Mouse (Mus musculus) MEL (cell line): ENCODE measurements around the gene Cat. TPM values are rescaled to one million over a fixed set of nuclear protein-coding genes. Genes with fewer than 3 reads are reported as not detected.

ENCODE experiments used
- DNase-seq: peaks from one replicate; pipeline ENCODE4 v3.0.0; 2011; ENCODE audit warnings: low read depth, low spot score
- H3K27ac ChIP-seq: 2 replicates; pipeline ENCODE4 v1.5.1; 2012; ENCODE audit warnings: low read depth, mild to moderate bottlenecking, control low read depth, low read length, moderate library complexity; ENCODE audit not compliant: control insufficient read depth
- H3K27me3 ChIP-seq, 2 experiments: fragments of 150-350 bp in 1 of 2; sonication (generic) in 1 of 2; 2 replicates each; pipeline ENCODE4 v1.6.1; 2012; ENCODE audit warnings: low read length in 2 of 2, mild to moderate bottlenecking in 2 of 2, improper control_type of control experiment in 1 of 2, moderate library complexity in 1 of 2; ENCODE audit not compliant: insufficient read depth in 2 of 2, control insufficient read depth in 1 of 2
- H3K36me3 ChIP-seq, 2 experiments: 2 replicates each; pipeline ENCODE4 v1.6.1; 2012 to 2014; ENCODE audit warnings: low read length in 2 of 2, improper control_type of control experiment in 1 of 2, inconsistent platforms in 1 of 2, mild to moderate bottlenecking in 1 of 2; ENCODE audit not compliant: insufficient read depth in 2 of 2, control insufficient read depth in 1 of 2
- H3K4me1 ChIP-seq, 2 experiments: fragments of 150-350 bp in 1 of 2; sonication (generic) in 1 of 2; 2 replicates each; pipeline ENCODE4 v1.6.1; 2012; ENCODE audit warnings: low read length in 2 of 2, improper control_type of control experiment in 1 of 2, mild to moderate bottlenecking in 1 of 2; ENCODE audit not compliant: insufficient read depth in 2 of 2, control insufficient read depth in 1 of 2
- H3K4me3 ChIP-seq, 2 experiments: fragments of 150-350 bp in 1 of 2; sonication (generic) in 1 of 2; 2 replicates each; pipeline ENCODE4 v1.5.1; 2012; ENCODE audit warnings: low read depth in 2 of 2, low read length in 2 of 2, mild to moderate bottlenecking in 2 of 2, moderate library complexity in 2 of 2, control low read depth in 1 of 2, improper control_type of control experiment in 1 of 2; ENCODE audit not compliant: control insufficient read depth in 1 of 2, insufficient read depth in 1 of 2
- H3K79me2 ChIP-seq: 2 replicates; pipeline ENCODE4 v1.6.1; 2012; ENCODE audit warnings: mild to moderate bottlenecking, low read length, moderate library complexity; ENCODE audit not compliant: control insufficient read depth, poor library complexity, insufficient read depth
- H3K9ac ChIP-seq: 2 replicates; pipeline ENCODE4 v1.6.1; 2012; ENCODE audit warnings: low read depth, mild to moderate bottlenecking, control low read depth, low read length, moderate library complexity; ENCODE audit not compliant: control insufficient read depth, poor library complexity, severe bottlenecking
- H3K9me3 ChIP-seq: fragments of 150-350 bp; sonication (generic); replicated peaks from 2 replicates; pipeline ENCODE4 v1.6.1; 2012; ENCODE audit warnings: mild to moderate bottlenecking, low read length, improper control_type of control experiment, moderate library complexity; ENCODE audit not compliant: insufficient read depth
- BHLHE40 ChIP-seq: IDR thresholded peaks from 2 replicates; pipeline ENCODE4 v1.6.1; 2012; ENCODE audit warnings: low read depth, mild to moderate bottlenecking, inconsistent platforms, low read length, improper control_type of control experiment, borderline replicate concordance
- CHD1 ChIP-seq: IDR thresholded peaks from 2 replicates; pipeline ENCODE4 v1.6.1; 2012; ENCODE audit warnings: low read depth, mild to moderate bottlenecking, inconsistent platforms, low read length, improper control_type of control experiment
- CTCF ChIP-seq, 3 experiments: IDR thresholded peaks in 2 of 3; conservative IDR thresholded peaks in 1 of 3; 2 replicates each; pipeline ENCODE4 v1.5.1; 2011 to 2012; ENCODE audit warnings: low read length in 3 of 3, low read depth in 2 of 3, mild to moderate bottlenecking in 2 of 3, improper control_type of control experiment in 1 of 3, inconsistent platforms in 1 of 3, mixed read lengths in 1 of 3, moderate library complexity in 1 of 3; ENCODE audit not compliant: control insufficient read depth in 1 of 3, insufficient read depth in 1 of 3, poor library complexity in 1 of 3, severe bottlenecking in 1 of 3
- ELF1 ChIP-seq: IDR thresholded peaks from 2 replicates; pipeline ENCODE4 v1.6.1; 2014; ENCODE audit warnings: low read depth, mild to moderate bottlenecking, inconsistent platforms, low read length, improper control_type of control experiment, moderate library complexity
- EP300 ChIP-seq, 2 experiments: IDR thresholded peaks; 2 replicates each; pipeline ENCODE4 v1.6.1; 2011; ENCODE audit warnings: improper control_type of control experiment in 2 of 2, low read length in 2 of 2, low read depth in 1 of 2, mild to moderate bottlenecking in 1 of 2
- HCFC1 ChIP-seq: IDR thresholded peaks from 2 replicates; pipeline ENCODE4 v1.6.1; 2012; ENCODE audit warnings: low read depth, mild to moderate bottlenecking, inconsistent platforms, low read length, improper control_type of control experiment, moderate library complexity
- JUND ChIP-seq: IDR thresholded peaks from 2 replicates; pipeline ENCODE4 v1.6.1; 2011; ENCODE audit warnings: low read depth, mild to moderate bottlenecking, improper control_type of control experiment, low read length
- KAT2A ChIP-seq: conservative IDR thresholded peaks from 2 replicates; pipeline ENCODE4 v1.6.1; 2012; ENCODE audit warnings: low read depth, low read length, improper control_type of control experiment, inconsistent platforms
- MAFK ChIP-seq: IDR thresholded peaks from 2 replicates; pipeline ENCODE4 v1.6.1; 2011; ENCODE audit warnings: low read depth, mild to moderate bottlenecking, low read length, improper control_type of control experiment, borderline replicate concordance
- MEF2A ChIP-seq: IDR thresholded peaks from 2 replicates; pipeline ENCODE4 v1.6.1; 2014; ENCODE audit warnings: low read depth, mild to moderate bottlenecking, inconsistent platforms, low read length, improper control_type of control experiment; ENCODE audit not compliant: poor library complexity, insufficient replicate concordance, severe bottlenecking; ENCODE audit errors: extremely low read depth
- MXI1 ChIP-seq: IDR thresholded peaks from 2 replicates; pipeline ENCODE4 v1.6.1; 2011; ENCODE audit warnings: mild to moderate bottlenecking, low read depth, low read length, improper control_type of control experiment
- NELFE ChIP-seq: IDR thresholded peaks from 2 replicates; pipeline ENCODE4 v1.6.1; 2011; ENCODE audit warnings: low read depth, low read length, improper control_type of control experiment
- POLR2AphosphoS2 ChIP-seq: IDR thresholded peaks from 2 replicates; pipeline ENCODE4 v1.6.1; 2011; ENCODE audit warnings: low read length, improper control_type of control experiment
- POLR2AphosphoS5 ChIP-seq: IDR thresholded peaks from 2 replicates; pipeline ENCODE4 v1.6.1; 2012; ENCODE audit warnings: low read depth, borderline replicate concordance, mild to moderate bottlenecking, inconsistent platforms, low read length, moderate library complexity, mixed read lengths
- RAD21 ChIP-seq: IDR thresholded peaks from 2 replicates; pipeline ENCODE4 v1.6.1; 2011; ENCODE audit warnings: mild to moderate bottlenecking, low read depth, low read length, improper control_type of control experiment
- RCOR1 ChIP-seq: IDR thresholded peaks from 2 replicates; pipeline ENCODE4 v1.6.1; 2012; ENCODE audit warnings: low read depth, mild to moderate bottlenecking, inconsistent platforms, low read length, improper control_type of control experiment
- TAL1 ChIP-seq: IDR thresholded peaks from 2 replicates; pipeline ENCODE4 v1.6.1; 2012; ENCODE audit warnings: mild to moderate bottlenecking, inconsistent platforms, low read length, moderate library complexity, mixed read lengths
- USF1 ChIP-seq: IDR thresholded peaks from 2 replicates; pipeline ENCODE4 v1.6.1; 2014; ENCODE audit warnings: low read depth, mild to moderate bottlenecking, inconsistent platforms, low read length, improper control_type of control experiment, moderate library complexity
- USF2 ChIP-seq, 2 experiments: IDR thresholded peaks; 2 replicates each; pipeline ENCODE4 v1.6.1; 2011 to 2012; ENCODE audit warnings: improper control_type of control experiment in 2 of 2, low read length in 2 of 2, borderline replicate concordance in 1 of 2, inconsistent platforms in 1 of 2, low read depth in 1 of 2, mild to moderate bottlenecking in 1 of 2; ENCODE audit not compliant: insufficient read depth in 1 of 2
- ZMIZ1 ChIP-seq: IDR thresholded peaks from 2 replicates; pipeline ENCODE4 v1.6.1; 2012; ENCODE audit warnings: low read depth, mild to moderate bottlenecking, inconsistent platforms, low read length, improper control_type of control experiment, moderate library complexity
- polyA plus RNA-seq, 2 experiments: library from polyadenylated mRNA; stranded (reverse) in 1 of 2; unstranded in 1 of 2; fragments of >175 nt in 1 of 2; fragments of >200 nt in 1 of 2; gene quantifications; 2 replicates each; pipeline versions ENCODE4 v1.2.1 to v1.2.4; 2012; ENCODE audit warnings: low replicate concordance in 2 of 2, low read depth in 1 of 2; ENCODE audit not compliant: insufficient read length in 2 of 2, insufficient read depth in 1 of 2, missing spikeins in 1 of 2
- total RNA-seq: library from RNA; depleted of rRNA; stranded (reverse); fragments of 300-350 nt; gene quantifications from 2 replicates; pipeline ENCODE4 v1.2.3, GENCODE M21; 2012

The Cat gene
- total and polyA plus RNA-seq, 3 experiments: 36.4 to 82.0 (median 74.3) TPM

- no peak for TF ChIP-seq USF1
- TF ChIP-seq MEF2A: no peak
- TF ChIP-seq BHLHE40: no peak
- TF ChIP-seq JUND: no peak
- no peak for TF ChIP-seq RAD21
- no peak for TF ChIP-seq RCOR1
- TF ChIP-seq TAL1: no peak
- TF ChIP-seq MAFK: no peak
- no peak for TF ChIP-seq POLR2AphosphoS2
- no peak for TF ChIP-seq CHD1
- TF ChIP-seq POLR2AphosphoS5: no peak
- TF ChIP-seq KAT2A: no peak
- no peak for TF ChIP-seq MXI1
- no peak for TF ChIP-seq CTCF (IDR thresholded peaks at IDR 0.05 in 2 of 3, conservative IDR thresholded peaks at IDR 0.05 in 1 of 3; ENCODE audit: control insufficient read depth in 1 of 3, insufficient read depth in 1 of 3, low read depth in 2 of 3, low read length in 3 of 3, poor library complexity in 1 of 3, severe bottlenecking in 1 of 3)
- TF ChIP-seq, all 39 proteins: peak for 0
- Histone ChIP-seq H3K4me1 (peaks cover 0 to 8% of the 10 kb centered on the region in 2 experiments; a peak in 1 of 4 replicates), H3K27ac (no peak overlapping the region), H3K79me2 (no peaks in the 10 kb centered on the region), H3K4me3 (no peak overlapping the region), H3K9ac (no peak overlapping the region), H3K27me3 (peaks cover 0 to 1% of the 10 kb centered on the region in 2 experiments; a peak in 2 of 4 replicates), H3K36me3 (peaks cover 0 to 9% of the 10 kb centered on the region in 2 experiments; a peak in 2 of 4 replicates), H3K9me3 (no peaks in the 10 kb centered on the region)
- DNase-seq: no peak
These were observed 73.1 kb downstream of the Cat start for GRCm38 (mm10) chr2:103411816-103412215.

DNA sequence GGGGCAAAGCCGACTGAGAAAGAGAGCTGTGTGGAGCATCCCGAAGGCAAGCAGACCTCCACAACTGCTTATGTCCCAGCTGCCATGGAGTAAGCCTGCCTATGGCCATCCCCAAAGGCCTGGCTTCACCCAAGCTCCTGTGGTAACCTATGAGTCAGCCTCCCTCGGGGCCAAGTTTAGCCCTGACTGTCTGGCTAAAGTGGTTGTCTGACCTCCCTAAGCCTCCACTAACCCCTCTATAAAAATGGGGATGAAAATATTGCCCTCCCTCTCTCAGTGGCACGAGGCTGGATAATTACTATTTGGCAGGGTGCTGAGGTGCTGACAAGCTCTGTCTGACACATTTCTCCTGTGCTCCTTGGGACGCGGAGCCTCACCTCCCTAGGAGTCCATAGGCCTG lies 73.6 kb downstream of the Cat start, which contains the start of gene Elf5:
Elf5 (plus strand) TSS at position 341 of the 400 bp plus-strand sequence.
- Histone ChIP-seq H3K27ac (no peak within 1 kb of the TSS), H3K79me2 (no peaks in the 10 kb centered on the region), H3K4me3 (no peak within 1 kb of the TSS)
- TF ChIP-seq ELF1 (no peak), USF2 (IDR thresholded peaks at IDR 0.05; ENCODE audit: borderline replicate concordance in 1 of 2, insufficient read depth in 1 of 2, low read depth in 1 of 2, low read length in 2 of 2) (no peak), ZMIZ1 (no peak), RCOR1 (no peak), EP300 (IDR thresholded peaks at IDR 0.05; ENCODE audit: low read depth in 1 of 2, low read length in 2 of 2) (no peak), POLR2AphosphoS2 (no peak), HCFC1 (no peak), NELFE (no peak)
- TF ChIP-seq, all 39 proteins: peak for 0
- Histone ChIP-seq H3K36me3 (peaks cover 0 to 9% of the 10 kb centered on the region in 2 experiments; a peak in 2 of 4 replicates), H3K9ac (no peak within 1 kb of the TSS), H3K27me3 (peaks cover 0 to 1% of the 10 kb centered on the region in 2 experiments; a peak in 2 of 4 replicates), H3K4me1 (peaks cover 0 to 8% of the 10 kb centered on the region in 2 experiments; a peak in 1 of 4 replicates), H3K9me3 (no peaks in the 10 kb centered on the region)
- DNase-seq: no peak
